Mouse (Mus musculus) E14TG2a.4 (cell line): Measurements from ENCODE around the gene Slc2a12.
A peak's percentile ranks its signal among the peaks of the same experiment; 100 is the strongest.

Experiments
- H3K27me3 ChIP-seq: 2 replicates; pipeline ENCODE4 v1.6.1; 2014; ENCODE audit warnings: low read length, control low read depth; ENCODE audit not compliant: insufficient read depth
- H3K36me3 ChIP-seq: 2 replicates; pipeline ENCODE4 v1.6.1; 2014; ENCODE audit warnings: low read length, control low read depth; ENCODE audit not compliant: insufficient read depth
- H3K4me1 ChIP-seq: replicated peaks from 2 replicates; pipeline ENCODE4 v1.6.1; 2014; ENCODE audit warnings: low read depth, low read length, control low read depth
- H3K4me3 ChIP-seq: replicated peaks from 2 replicates; pipeline ENCODE4 v1.5.1; 2014; ENCODE audit warnings: mild to moderate bottlenecking, low read length
- H3K9me3 ChIP-seq: 2 replicates; pipeline ENCODE4 v1.6.1; 2014; ENCODE audit warnings: low read length, control low read depth
- CTCF ChIP-seq: conservative IDR thresholded peaks from 2 replicates; pipeline ENCODE4 v1.5.1; 2014; ENCODE audit warnings: low read length
- NANOG ChIP-seq: IDR thresholded peaks from 2 replicates; pipeline ENCODE4 v1.6.1; 2014; ENCODE audit warnings: borderline replicate concordance, low read length, mixed read lengths
- POU5F1 ChIP-seq: IDR thresholded peaks from 2 replicates; pipeline ENCODE4 v1.6.1; 2014; ENCODE audit warnings: low read length, borderline replicate concordance

Gene Slc2a12

DNA sequence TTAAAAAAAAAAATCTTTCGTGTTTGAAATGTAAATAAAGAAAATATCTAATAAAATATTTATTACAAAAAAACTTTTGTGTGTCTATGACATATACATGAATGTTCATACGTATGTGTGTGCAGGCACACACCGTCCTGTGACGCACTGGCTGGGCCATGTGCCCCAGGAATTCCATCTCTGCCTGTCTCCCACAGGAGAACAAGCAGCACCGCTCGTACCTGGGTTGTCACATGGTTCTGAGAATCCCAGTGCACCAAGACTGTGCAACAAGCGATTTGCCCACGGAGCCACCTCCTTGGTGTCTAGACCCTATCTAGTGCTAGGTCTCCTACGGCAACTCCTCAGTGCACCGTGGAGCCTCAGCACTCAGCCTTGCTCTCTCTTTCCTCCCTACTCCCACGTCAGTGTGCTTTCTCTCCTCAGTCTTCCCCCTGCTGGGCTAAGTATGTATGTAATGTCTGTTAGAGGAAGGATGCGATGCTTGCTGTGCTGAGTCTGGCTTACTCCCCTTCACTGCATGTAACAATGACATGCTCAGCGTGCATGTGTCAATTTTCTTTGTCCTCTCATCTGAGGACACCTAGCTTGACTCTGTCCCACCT lies 65.5 kb downstream of the Slc2a12 start:
- TF ChIP-seq CTCF: no peak
- TF ChIP-seq POU5F1: no peak
- TF ChIP-seq NANOG: no peak
- Histone ChIP-seq H3K4me3 (no peak overlapping the region), H3K36me3 (peaks cover 50% of the 10 kb centered on the region), H3K27me3 (no peaks in the 10 kb centered on the region), H3K9me3 (no peaks in the 10 kb centered on the region), H3K4me1 (peaks cover 14% of the 10 kb centered on the region)

GRCm38 (mm10) chr10:22712955-22713354 lies 68.1 kb downstream of the Slc2a12 start:
- TF ChIP-seq NANOG (no peak), CTCF (no peak), POU5F1 (no peak)
- Histone ChIP-seq H3K4me3 (no peak overlapping the region), H3K27me3 (no peaks in the 10 kb centered on the region), H3K36me3 (peaks cover 24% of the 10 kb centered on the region), H3K4me1 (peaks cover 14% of the 10 kb centered on the region), H3K9me3 (no peaks in the 10 kb centered on the region)

- no peaks in the 10 kb centered on the region for H3K27me3 ChIP-seq
- H3K36me3 ChIP-seq: peaks cover 8% of the 10 kb centered on the region
- H3K4me1 ChIP-seq: peaks cover 18% of the 10 kb centered on the region
- TF ChIP-seq POU5F1 (no peak), CTCF (peak; percentile 67)
- H3K4me3 ChIP-seq: no peak overlapping the region
- no peaks in the 10 kb centered on the region for H3K9me3 ChIP-seq
These were observed 69.7 kb downstream of the Slc2a12 start for GRCm38 (mm10) chr10:22714520-22714919.

DNA sequence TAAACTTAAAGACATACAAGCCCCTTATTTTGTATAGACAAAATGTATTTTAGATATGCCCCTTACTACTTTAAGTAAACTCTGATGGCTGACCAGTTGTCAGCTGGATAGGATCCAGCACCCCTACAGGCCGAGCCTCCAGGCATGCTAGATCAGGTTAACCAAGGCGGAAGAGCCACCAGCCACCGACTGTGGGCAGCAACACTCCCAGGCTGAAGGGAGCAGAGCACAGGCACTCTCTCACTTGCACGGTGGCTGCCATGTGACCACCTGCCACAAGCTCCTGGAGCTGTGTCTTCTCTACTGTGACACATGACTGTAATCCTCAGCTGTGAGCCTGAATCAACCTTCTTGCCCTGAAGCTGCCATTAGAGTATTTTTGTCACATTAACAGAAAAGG lies 73.7 kb downstream of the Slc2a12 start:
- H3K36me3 ChIP-seq: peaks cover 3% of the 10 kb centered on the region; the same call in 1 of the 2 replicates
- H3K4me1 ChIP-seq: peaks cover 24% of the 10 kb centered on the region
- H3K27me3 ChIP-seq: no peaks in the 10 kb centered on the region
- H3K9me3 ChIP-seq: no peaks in the 10 kb centered on the region
- TF ChIP-seq POU5F1 (no peak), CTCF (no peak), NANOG (no peak)
- no peak overlapping the region for H3K4me3 ChIP-seq

GRCm38 (mm10) chr10:22720781-22721529 lies 76.1 kb downstream of the Slc2a12 start:
- H3K9me3 ChIP-seq: no peaks in the 10 kb centered on the region
- no peaks in the 10 kb centered on the region for H3K27me3 ChIP-seq
- peaks cover 3% of the 10 kb centered on the region; the same call in 1 of the 2 replicates for H3K36me3 ChIP-seq
- TF ChIP-seq POU5F1 (no peak), CTCF (no peak), NANOG (no peak)
- peaks cover 27% of the 10 kb centered on the region for H3K4me1 ChIP-seq
- H3K4me3 ChIP-seq: no peak overlapping the region

DNA sequence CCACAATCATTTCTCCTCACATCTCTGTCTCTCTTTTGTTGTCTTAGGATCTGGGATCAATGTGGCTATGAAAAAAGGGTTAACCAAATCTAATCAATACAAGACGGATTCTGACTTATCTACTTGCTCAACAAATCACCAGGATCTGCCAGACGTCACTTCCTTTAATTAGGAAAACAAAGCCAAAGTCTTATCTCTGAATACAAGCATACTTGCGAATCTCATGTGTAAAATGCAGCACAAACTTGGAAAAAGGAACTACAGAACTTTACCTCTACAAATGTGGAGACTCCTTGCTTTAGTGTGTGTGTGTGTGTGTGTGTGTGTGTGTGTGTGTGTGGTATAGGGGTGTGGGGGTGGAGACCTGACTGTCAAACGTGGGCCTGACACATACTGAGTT lies 80.4 kb downstream of the Slc2a12 start:
- Histone ChIP-seq H3K27me3 (no peaks in the 10 kb centered on the region), H3K36me3 (no peaks in the 10 kb centered on the region), H3K4me3 (no peak overlapping the region), H3K4me1 (peaks cover 34% of the 10 kb centered on the region), H3K9me3 (no peaks in the 10 kb centered on the region)
- no peak for TF ChIP-seq CTCF
- TF ChIP-seq POU5F1: no peak
- no peak for TF ChIP-seq NANOG

- Histone ChIP-seq H3K36me3 (no peaks in the 10 kb centered on the region), H3K4me3 (no peak overlapping the region), H3K27me3 (no peaks in the 10 kb centered on the region), H3K4me1 (peaks cover 33% of the 10 kb centered on the region), H3K9me3 (no peaks in the 10 kb centered on the region)
- TF ChIP-seq CTCF: no peak
- no peak for TF ChIP-seq NANOG
- no peak for TF ChIP-seq POU5F1
These were observed 81.5 kb downstream of the Slc2a12 start for GRCm38 (mm10) chr10:22726295-22726694.

DNA sequence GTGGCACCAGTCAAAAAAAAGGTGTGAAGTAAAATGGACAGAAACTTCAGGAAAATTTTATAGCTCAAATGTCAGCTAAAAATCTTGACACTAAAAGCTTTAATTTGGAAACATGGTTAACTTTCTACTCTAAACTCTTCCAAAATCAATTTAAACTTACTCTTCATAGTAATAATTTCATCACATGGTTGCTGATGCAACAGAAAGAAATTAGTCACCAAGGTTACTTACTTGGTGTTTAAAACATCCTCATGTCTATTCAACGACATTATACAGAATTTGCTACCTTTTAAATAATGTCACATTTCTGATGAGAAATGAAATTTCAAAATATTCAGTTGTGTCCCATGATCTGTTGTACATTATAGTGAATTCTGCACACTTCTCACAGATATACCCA lies 83.4 kb downstream of the Slc2a12 start:
- H3K4me1 ChIP-seq: peaks cover 43% of the 10 kb centered on the region
- no peaks in the 10 kb centered on the region for H3K36me3 ChIP-seq
- no peaks in the 10 kb centered on the region for H3K27me3 ChIP-seq
- no peak for TF ChIP-seq POU5F1
- no peak for TF ChIP-seq CTCF
- TF ChIP-seq NANOG: no peak
- H3K4me3 ChIP-seq: no peak overlapping the region
- no peaks in the 10 kb centered on the region for H3K9me3 ChIP-seq
